Mouse (Mus musculus) urinary bladder, postnatal 14 days (tissue): Measurements from ENCODE around the gene Wdr26.

Source experiments
- DNase-seq: peaks from one replicate; pipeline ENCODE4 v3.0.0; 2021; ENCODE audit warnings: low spot score

Wdr26 gene

GRCm38 (mm10) chr1:181167816-181168215, 44.0 kb downstream of the Wdr26 start:
- no peak for DNase-seq

- DNase-seq, result no peak
Observed at GRCm38 (mm10) chr1:181151541-181151940, 60.3 kb downstream of the Wdr26 start.

DNA sequence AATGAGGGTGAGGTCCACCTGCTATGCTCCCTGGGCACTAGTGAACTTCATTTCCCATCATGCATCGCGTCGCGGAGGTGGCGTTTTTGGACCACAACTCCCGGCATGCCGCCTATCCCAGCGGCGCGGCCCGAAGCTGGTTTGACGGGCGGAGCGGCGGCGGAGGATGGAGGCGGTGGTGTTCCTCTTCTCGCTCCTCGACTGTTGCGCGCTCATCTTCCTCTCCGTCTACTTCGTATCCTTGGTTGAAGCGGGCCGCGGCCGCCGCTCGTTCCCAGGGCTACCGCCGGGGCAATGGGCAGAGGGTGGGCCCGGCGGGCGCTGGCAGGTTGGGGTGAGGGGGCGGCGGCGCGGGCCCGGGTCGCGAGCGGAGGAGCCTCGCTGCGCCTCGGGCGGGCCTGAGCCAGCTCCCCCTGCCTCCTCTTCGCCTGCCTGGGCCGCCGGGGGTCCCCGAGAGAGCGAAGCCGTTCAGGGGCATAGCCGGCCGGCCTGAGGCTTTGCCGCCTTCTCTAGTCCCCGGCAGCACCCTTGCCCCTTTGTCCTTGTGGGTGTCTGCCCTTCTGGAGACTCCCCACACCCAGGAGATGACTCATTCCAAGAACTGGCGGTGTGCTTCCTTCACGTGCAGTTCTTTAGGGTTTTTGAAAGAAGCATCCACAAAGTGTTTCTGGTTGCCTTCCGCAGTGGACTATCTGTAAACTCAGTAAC, 60.8 kb downstream of the Wdr26 start:
- DNase-seq, result peak; percentile 93

- no peak for DNase-seq
Observed at GRCm38 (mm10) chr1:181150431-181150826, 61.4 kb downstream of the Wdr26 start.

GRCm38 (mm10) chr1:181149373-181150017, 62.3 kb downstream of the Wdr26 start:
- DNase-seq, result no peak

DNA sequence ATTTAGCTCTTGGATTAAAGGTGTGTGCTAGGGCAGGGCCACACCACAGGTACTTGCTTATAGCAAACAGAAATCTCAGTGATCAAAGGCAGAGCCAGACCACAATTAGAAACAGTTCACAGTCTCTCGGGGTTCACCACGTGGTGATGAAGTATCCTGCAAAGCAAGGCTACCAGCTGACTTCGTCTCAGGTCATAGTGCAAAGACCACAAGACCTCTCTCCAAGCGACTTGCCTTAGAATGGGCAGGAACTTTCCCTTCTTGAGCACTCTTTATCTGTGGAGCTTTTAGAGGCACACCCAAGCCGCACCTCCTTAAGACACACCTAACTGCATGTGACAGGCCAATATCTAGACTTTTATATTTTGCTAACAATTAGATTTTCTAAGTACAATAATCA, 63.3 kb downstream of the Wdr26 start:
- DNase-seq, result no peak

GRCm38 (mm10) chr1:181146187-181146586, 65.6 kb downstream of the Wdr26 start:
- no peak for DNase-seq

DNA sequence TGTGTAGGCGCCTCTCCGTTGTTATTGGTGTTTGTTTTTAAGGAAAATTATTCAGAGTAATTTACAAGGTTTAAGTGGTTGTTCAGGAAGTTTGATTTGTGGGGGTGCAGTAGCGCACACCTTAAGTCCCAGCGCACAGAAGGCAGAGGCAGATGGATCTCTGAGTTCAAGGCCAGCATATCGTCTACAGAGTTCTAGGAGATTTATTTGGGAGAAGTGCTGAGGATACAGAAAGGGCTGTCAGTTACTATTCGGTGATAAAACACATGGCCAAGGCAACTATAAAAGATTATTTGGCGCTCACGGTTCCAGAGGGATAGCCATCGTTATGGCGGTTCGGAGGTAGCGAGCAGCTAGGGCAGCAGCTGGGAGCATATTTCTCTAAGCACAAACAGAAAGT, 66.8 kb downstream of the Wdr26 start:
- DNase-seq, result no peak

DNA sequence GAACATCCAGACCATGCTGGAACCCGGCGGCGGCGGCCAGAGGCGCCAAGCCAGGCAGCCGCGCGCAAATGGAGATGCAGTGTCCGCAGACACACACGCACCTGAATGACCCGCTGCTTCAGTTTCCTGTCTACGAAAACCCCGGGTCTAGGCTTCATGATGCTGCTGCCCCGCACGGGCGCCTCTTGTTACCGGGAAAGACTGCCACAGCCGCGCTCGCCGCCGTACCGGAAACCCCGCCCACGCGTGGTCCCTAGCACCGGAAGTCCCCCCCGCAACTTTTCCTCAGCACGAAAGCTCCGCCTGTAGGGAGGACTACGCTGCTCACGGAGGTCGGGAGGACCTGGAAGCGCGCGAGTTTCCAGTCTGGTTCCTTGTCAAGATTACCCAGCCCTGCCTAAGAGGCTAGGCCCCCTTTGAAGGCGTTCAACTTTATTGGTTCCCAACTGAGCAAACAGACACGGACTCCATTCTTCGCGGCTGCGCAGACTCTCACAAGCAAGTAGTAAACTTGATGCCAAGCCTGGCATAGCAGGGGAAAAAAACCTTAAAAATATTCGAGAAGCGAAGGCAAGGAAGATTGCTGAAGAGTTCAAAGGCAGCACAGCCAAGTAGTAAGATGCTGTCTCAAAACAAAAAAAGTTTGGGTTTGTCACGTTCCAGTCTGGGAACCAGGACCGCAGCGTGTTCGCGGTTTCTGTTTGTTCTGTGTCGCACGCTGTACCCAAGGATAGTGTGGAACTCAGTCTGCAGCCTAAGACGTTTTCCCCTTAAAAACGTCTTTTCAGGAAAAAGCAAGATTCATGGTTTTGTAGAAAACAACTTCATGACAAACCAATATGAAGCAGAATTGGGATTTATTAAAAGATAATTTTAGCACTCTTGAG, 67.6 kb downstream of the Wdr26 start, which contains the start of the genes Nvl and Cnih4:
Gene Nvl (minus strand): TSS at position 255 of the 887 bp plus-strand sequence.
Gene Cnih4 (plus strand): TSS at position 744 of the 887 bp plus-strand sequence.
- peak; percentile 91 for DNase-seq

GRCm38 (mm10) chr1:181143609-181143949, 68.2 kb downstream of the Wdr26 start:
- no peak for DNase-seq

GRCm38 (mm10) chr1:181138730-181139129, 73.1 kb downstream of the Wdr26 start:
- DNase-seq, result no peak

DNA sequence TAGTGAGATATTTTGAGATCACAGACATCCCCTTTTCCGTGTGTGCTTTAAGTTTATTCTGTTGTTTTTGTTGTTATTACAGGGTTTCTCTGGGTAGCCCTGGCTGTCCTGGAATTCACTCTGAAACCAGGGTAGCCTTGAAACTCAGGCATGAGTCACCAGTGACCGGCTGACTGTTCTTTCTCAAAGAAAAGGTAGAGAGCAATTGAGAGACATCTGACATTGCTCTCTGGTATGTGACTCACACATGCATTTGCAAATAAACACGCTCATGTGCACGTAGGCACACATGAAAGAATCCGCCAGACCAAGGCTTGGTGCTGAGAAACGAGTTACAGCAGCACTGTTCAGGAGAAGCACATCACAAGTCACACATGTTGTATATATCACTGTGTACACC, 79.9 kb downstream of the Wdr26 start:
- no peak for DNase-seq

DNA sequence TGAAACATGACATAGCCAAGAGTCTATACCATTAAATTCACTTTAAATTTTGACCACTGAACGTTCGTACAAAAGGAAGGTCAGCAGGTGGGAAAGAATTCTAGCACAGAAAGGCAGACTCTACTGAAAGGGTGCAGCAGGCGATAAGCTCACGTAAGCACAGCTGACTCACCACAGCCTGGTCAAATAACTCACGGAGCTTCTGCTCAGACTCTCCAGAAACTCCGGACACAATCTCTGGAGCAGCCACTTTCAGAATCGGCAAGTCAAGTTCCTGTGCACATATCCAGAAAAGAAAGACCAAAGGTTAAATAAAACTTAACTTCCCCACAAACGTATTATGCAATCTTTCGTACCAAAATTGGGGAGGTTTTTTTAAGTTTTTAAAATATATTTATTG, 85.0 kb downstream of the Wdr26 start:
- no peak for DNase-seq

- no peak for DNase-seq
Observed at GRCm38 (mm10) chr1:181125916-181126315, 85.9 kb downstream of the Wdr26 start.

DNA sequence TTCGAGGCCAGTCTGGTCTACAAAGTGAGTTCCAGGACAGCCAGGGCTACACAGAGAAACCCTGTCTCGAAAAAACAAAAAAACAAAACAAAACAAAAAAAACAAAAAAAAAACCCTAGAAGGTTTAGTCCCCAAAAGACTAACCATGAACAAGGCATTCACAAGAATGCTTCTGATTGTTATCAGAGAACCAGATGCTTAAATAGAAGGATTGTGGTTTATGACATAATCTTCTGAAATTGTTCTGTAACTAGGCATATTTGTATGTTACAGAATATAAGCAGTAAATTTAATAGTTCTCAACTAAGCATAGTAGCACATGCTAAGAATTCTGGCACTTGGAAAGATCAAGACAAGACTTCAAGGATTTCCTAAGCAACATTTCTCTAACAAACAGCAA, 87.7 kb downstream of the Wdr26 start:
- no peak for DNase-seq
